Mouse (Mus musculus) naive thymus-derived CD4-positive, alpha-beta T cell, adult 2 months (primary cell): ENCODE results near the gene Tmem213.

Source experiments
- DNase-seq: peaks from one replicate; pipeline ENCODE4 v3.0.0-alpha.2; 2011; ENCODE audit warnings: low read depth

Gene Tmem213

GRCm38 (mm10) chr6:38152305-38152704, 43.2 kb downstream of the Tmem213 start:
- no peak for DNase-seq

DNA sequence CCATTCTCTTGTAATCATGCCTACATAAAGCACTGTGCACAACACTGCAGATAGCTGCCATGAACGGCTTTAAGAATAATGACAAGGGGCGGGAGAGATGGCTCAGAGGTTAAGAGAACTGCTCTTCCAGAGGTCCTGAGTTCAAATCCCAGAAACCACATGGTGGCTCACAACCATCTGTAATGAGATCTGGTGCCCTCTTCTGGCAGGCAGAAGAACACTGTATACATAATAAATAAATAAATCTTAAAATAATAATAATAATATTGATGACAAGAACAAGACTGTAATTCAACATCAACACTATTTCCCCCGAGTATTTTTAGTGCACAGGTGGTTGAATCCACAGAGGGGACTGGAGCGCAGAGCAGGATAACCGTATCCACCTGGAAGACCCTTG, 47.1 kb downstream of the Tmem213 start:
- DNase-seq: no peak

GRCm38 (mm10) chr6:38157925-38158324, 48.9 kb downstream of the Tmem213 start:
- DNase-seq: no peak

DNA sequence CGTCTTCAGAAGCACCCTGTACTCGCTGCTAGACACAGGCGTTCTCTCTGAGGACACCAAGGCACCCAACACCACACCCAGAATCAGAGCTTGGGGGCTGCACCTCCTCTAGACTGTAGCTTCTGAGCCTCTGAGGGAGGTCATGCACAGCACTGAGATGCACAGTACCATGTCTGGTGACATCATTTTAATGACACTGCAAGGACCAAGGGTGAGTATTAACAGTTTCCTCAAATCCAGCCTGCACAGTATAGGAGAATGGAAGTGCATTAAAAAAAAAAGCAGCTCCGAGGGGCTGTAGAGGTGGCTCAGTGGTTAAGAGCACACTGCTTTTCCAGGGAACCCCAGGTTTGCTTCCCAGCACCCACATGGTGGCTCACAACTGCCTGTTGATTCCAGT, 50.5 kb downstream of the Tmem213 start:
- DNase-seq: no peak

- DNase-seq: peak; percentile 80
These were observed 51.0 kb downstream of the Tmem213 start for GRCm38 (mm10) chr6:38160102-38160501.

- DNase-seq: no peak
These were observed 51.5 kb downstream of the Tmem213 start for GRCm38 (mm10) chr6:38160556-38160955.

GRCm38 (mm10) chr6:38162825-38163504, 53.9 kb downstream of the Tmem213 start:
- DNase-seq: no peak

DNA sequence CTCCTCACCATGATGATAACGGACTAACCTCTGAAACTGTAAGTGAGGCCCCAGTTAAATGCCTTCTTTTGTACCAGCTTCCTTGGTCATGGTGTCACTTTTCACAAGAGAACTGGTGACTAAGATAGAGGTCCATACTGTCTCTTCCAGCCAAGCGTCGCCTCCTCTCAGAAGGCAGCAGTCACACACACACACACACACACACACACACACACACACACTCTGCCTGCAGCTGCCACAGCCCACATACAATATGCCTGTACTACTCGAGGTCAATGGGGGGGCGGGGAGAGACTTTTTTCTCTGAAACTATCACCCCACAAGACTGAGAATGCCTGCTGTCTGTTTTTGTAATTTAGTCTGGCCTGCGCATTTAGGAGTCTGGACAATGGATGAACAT, 55.6 kb downstream of the Tmem213 start:
- no peak for DNase-seq

DNA sequence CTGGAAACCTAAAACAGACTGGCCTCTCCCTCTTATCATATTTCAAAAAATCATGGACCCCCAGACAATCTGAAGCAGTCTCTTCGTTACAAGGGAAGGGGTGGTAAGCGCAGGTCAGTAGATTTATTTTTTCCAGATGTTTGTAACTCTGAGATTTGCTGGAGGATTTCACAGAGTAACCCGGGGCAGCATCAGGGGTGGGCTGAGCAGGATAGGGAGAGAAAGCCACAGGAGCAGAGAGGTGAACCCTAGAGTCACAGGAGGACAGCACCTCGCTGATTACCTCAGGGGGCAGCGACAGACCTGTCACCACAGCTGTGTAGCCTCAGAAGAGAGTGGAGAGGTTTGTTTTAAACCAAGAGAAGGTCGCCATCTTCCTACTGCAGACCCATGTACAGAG, 56.3 kb downstream of the Tmem213 start:
- no peak for DNase-seq
